Mouse (Mus musculus): ENCODE data around the gene Slc52a3. TPM values are rescaled to one million over a fixed set of nuclear protein-coding genes. Genes with fewer than 3 reads are reported as not detected.

Gene Slc52a3
- polyA plus RNA-seq, 1 experiment from 2014 or later: 0.64 TPM

MicroRNAs within 50 kb of the gene (microRNA counts, 519-probe panel; counts per million panel counts)
- microRNA mmu-miR-1953: not detected

Small RNA genes lying within 50 kb of the gene (microRNA-seq; reads per million reads assigned to microRNA genes)
- gene Mir1953: 1.3 reads per million

Other genes starting within 250 kb of the Slc52a3 start
- gene Rspo4, start 153.6 kb upstream of the Slc52a3 start, polyA plus RNA-seq (2014; fragmentation: Nextera tagmentation; extraction: Ambion mirVana): 0.15 and 0.16 TPM in 2 replicates
- gene Angpt4, start 85.3 kb upstream of the Slc52a3 start, polyA plus RNA-seq (2014; fragmentation: Nextera tagmentation; extraction: Ambion mirVana): 0.12 and 0.37 TPM in 2 replicates
- 85.9 and 96.4 TPM in 2 replicates for gene Fam110a, start 16.3 kb upstream of the Slc52a3 start, polyA plus RNA-seq (2014; fragmentation: Nextera tagmentation; extraction: Ambion mirVana)
- 10.0 and 11.0 TPM in 2 replicates for gene Scrt2, start 85.0 kb downstream of the Slc52a3 start, polyA plus RNA-seq (2014; fragmentation: Nextera tagmentation; extraction: Ambion mirVana)
- gene Srxn1, start 109.0 kb downstream of the Slc52a3 start, polyA plus RNA-seq (2014; fragmentation: Nextera tagmentation; extraction: Ambion mirVana): 14.2 and 14.6 TPM in 2 replicates
- gene Tcf15, start 147.1 kb downstream of the Slc52a3 start, polyA plus RNA-seq (2014; fragmentation: Nextera tagmentation; extraction: Ambion mirVana): 2.8 and 3.2 TPM in 2 replicates
- 60.1 and 63.8 TPM in 2 replicates for gene Csnk2a1, start 230.3 kb downstream of the Slc52a3 start, polyA plus RNA-seq (2014; fragmentation: Nextera tagmentation; extraction: Ambion mirVana)

Measured in midbrain, embryonic 11.5 days (tissue).